8 mouse cellular contexts compared by ENCODE assay signal in genomic region chr11:19008610-19009384, GRCm38 (mm10). TPM values are rescaled to one million over a fixed set of nuclear protein-coding genes. Genes with fewer than 3 reads are reported as not detected.
A peak's percentile ranks its signal among the peaks of the same experiment; 100 is the strongest.
DNase-seq lines count a peak whose midpoint lies in the region; ATAC-seq lines count a peak whose summit lies in the region.
"Had no signal": no experiment of that assay in that cellular context is flagged by ENCODE, and none has a peak within 500 bp of the region (broad histone marks: within the 10 kb centered on the region; RNA-seq: fewer than 3 reads in every experiment).

No protein-coding gene starts in this region.

- no peak for ATAC-seq in kidney, embryonic 14.5 days (ENCODE audit: low FRiP score, low TSS enrichment)
- ATAC-seq in embryonic facial prominence, embryonic 14.5 days (ENCODE audit: low read depth) = peak; percentile 19; the same call in 1 of the 2 replicates
- ATAC-seq in hindbrain, embryonic 14.5 days (ENCODE audit: low FRiP score) = no peak
- peak; percentile 5; the same call in 1 of the 2 replicates for ATAC-seq in neural tube, embryonic 14.5 days (ENCODE audit: low read depth)

- peak overlapping the region; percentile 73 for H3K4me3 ChIP-seq in kidney, embryonic 14.5 days (ENCODE audit: low read length)
- H3K4me3 ChIP-seq in embryonic facial prominence, embryonic 14.5 days (ENCODE audit: low read depth, low read length) = peak overlapping the region; percentile 29
- peak overlapping the region; percentile 74 for H3K4me3 ChIP-seq in hindbrain, embryonic 14.5 days (replicated peaks; ENCODE audit: low read length)
- peak overlapping the region; percentile 75 for H3K4me3 ChIP-seq in neural tube, embryonic 14.5 days (ENCODE audit: low read depth, low read length)
- H3K4me3 ChIP-seq: erythroblast, embryonic 14.5 days had no signal

- no peaks in the 10 kb centered on the region for H3K9me3 ChIP-seq in kidney, embryonic 14.5 days (ENCODE audit: control insufficient read depth, low read length)
- no peaks in the 10 kb centered on the region for H3K9me3 ChIP-seq in embryonic facial prominence, embryonic 14.5 days (ENCODE audit: control insufficient read depth, low read length)
- H3K9me3 ChIP-seq in hindbrain, embryonic 14.5 days (ENCODE audit: control insufficient read depth, low read length) = no peaks in the 10 kb centered on the region
- H3K9me3 ChIP-seq in neural tube, embryonic 14.5 days (ENCODE audit: control insufficient read depth, low read length) = no peaks in the 10 kb centered on the region

- DNase-seq in kidney, adult 9 months = no peak
- peak; percentile 23 for DNase-seq in embryonic facial prominence, embryonic 14.5 days (ENCODE audit: low spot score)
- peak; percentile 55 for DNase-seq in hindbrain, embryonic 14.5 days (ENCODE audit: low spot score)
- no peak for DNase-seq in gastrocnemius, postnatal 14 days
- DNase-seq in layer of hippocampus, adult 8-10 months (ENCODE audit: low spot score in 2 of 2) = no peak

- peak overlapping the region; percentile 60 for H3K4me2 ChIP-seq in kidney, embryonic 14.5 days (replicated peaks; ENCODE audit: low read depth, low read length)
- peak overlapping the region; percentile 90 for H3K4me2 ChIP-seq in embryonic facial prominence, embryonic 14.5 days (ENCODE audit: low read depth, low read length)
- peak overlapping the region; percentile 93 for H3K4me2 ChIP-seq in hindbrain, embryonic 14.5 days (replicated peaks)
- H3K4me2 ChIP-seq in neural tube, embryonic 14.5 days (ENCODE audit: low read depth, low read length) = peak overlapping the region; percentile 96

- H3K4me1 ChIP-seq in kidney, embryonic 14.5 days (ENCODE audit: control insufficient read depth, insufficient read depth, low read length) = peaks cover 27% of the 10 kb centered on the region; the same call in 1 of the 2 replicates
- peaks cover 8% of the 10 kb centered on the region for H3K4me1 ChIP-seq in embryonic facial prominence, embryonic 14.5 days (ENCODE audit: control insufficient read depth, insufficient read depth, low read length)
- peaks cover 47% of the 10 kb centered on the region for H3K4me1 ChIP-seq in hindbrain, embryonic 14.5 days (replicated peaks; ENCODE audit: control insufficient read depth, insufficient read depth, low read length)
- H3K4me1 ChIP-seq in neural tube, embryonic 14.5 days (ENCODE audit: control insufficient read depth, insufficient read depth, low read length) = peaks cover 44% of the 10 kb centered on the region

- peak overlapping the region; percentile 53; the same call in 1 of the 2 replicates for H3K27ac ChIP-seq in kidney, embryonic 14.5 days (ENCODE audit: low read depth, low read length)
- H3K27ac ChIP-seq in embryonic facial prominence, embryonic 14.5 days (replicated peaks; ENCODE audit: low read depth, low read length) = peak overlapping the region; percentile 55
- peak overlapping the region; percentile 99 for H3K27ac ChIP-seq in hindbrain, embryonic 14.5 days
- peak overlapping the region; percentile 85 for H3K27ac ChIP-seq in neural tube, embryonic 14.5 days (ENCODE audit: low read depth, low read length)

- intact Hi-C loops in gastrocnemius, postnatal 14 days (cut with DNase I; ENCODE audit: low total_unique reads) = no loop called here

- H3K36me3 ChIP-seq in kidney, embryonic 14.5 days (ENCODE audit: control insufficient read depth, insufficient read depth, low read length) = peaks cover 18% of the 10 kb centered on the region; the same call in 1 of the 2 replicates
- peaks cover 29% of the 10 kb centered on the region for H3K36me3 ChIP-seq in embryonic facial prominence, embryonic 14.5 days (ENCODE audit: control insufficient read depth, insufficient read depth, low read length)
- H3K36me3 ChIP-seq in hindbrain, embryonic 14.5 days (replicated peaks; ENCODE audit: control insufficient read depth, insufficient read depth) = peaks cover 50% of the 10 kb centered on the region
- H3K36me3 ChIP-seq in neural tube, embryonic 14.5 days (ENCODE audit: control insufficient read depth, insufficient read depth, low read length) = peaks cover 10% of the 10 kb centered on the region; the same call in 1 of the 2 replicates

- WGBS in kidney, embryonic 14.5 days = 30% methylated on average over 13 of the region's 13 CpGs
- WGBS in embryonic facial prominence, embryonic 14.5 days = 45% methylated on average over 13 of the region's 13 CpGs
- WGBS in hindbrain, embryonic 14.5 days = 16% methylated on average over 13 of the region's 13 CpGs
- 18% methylated on average over 13 of the region's 13 CpGs for WGBS in neural tube, embryonic 14.5 days

- no peaks in the 10 kb centered on the region for H3K27me3 ChIP-seq in kidney, embryonic 14.5 days (ENCODE audit: control insufficient read depth, insufficient read depth, low read length)
- H3K27me3 ChIP-seq in embryonic facial prominence, embryonic 14.5 days (replicated peaks; ENCODE audit: control insufficient read depth, insufficient read depth, low read length) = peaks cover 44% of the 10 kb centered on the region
- H3K27me3 ChIP-seq in hindbrain, embryonic 14.5 days (ENCODE audit: control insufficient read depth, insufficient read depth, low read length) = no peaks in the 10 kb centered on the region
- no peaks in the 10 kb centered on the region for H3K27me3 ChIP-seq in neural tube, embryonic 14.5 days (ENCODE audit: control insufficient read depth, insufficient read depth, low read length)

- H3K9ac ChIP-seq in kidney, embryonic 14.5 days (ENCODE audit: low read depth, low read length) = peak overlapping the region; percentile 65; the same call in 1 of the 2 replicates
- H3K9ac ChIP-seq in embryonic facial prominence, embryonic 14.5 days (ENCODE audit: low read depth, low read length) = peak overlapping the region; percentile 98
- H3K9ac ChIP-seq in hindbrain, embryonic 14.5 days = peak overlapping the region; percentile 100
- H3K9ac ChIP-seq in neural tube, embryonic 14.5 days (replicated peaks; ENCODE audit: low read depth, low read length) = peak overlapping the region; percentile 56

RNA-seq across cellular contexts. Expression of gene Meis1, which starts 10.0 kb away (rescaled TPM):
- 54.6 and 109 TPM in 2 replicates for polyA plus RNA-seq in kidney, embryonic 14.5 days (2014; fragmentation: Nextera tagmentation; extraction: Ambion mirVana)
- 46.3 and 51.5 TPM in 2 replicates for polyA plus RNA-seq in embryonic facial prominence, embryonic 14.5 days (2014; fragmentation: Nextera tagmentation; extraction: Ambion mirVana)
- polyA plus RNA-seq in hindbrain, embryonic 14.5 days (2014; fragmentation: Nextera tagmentation; extraction: Ambion mirVana) = 171 and 178 TPM in 2 replicates
- 170 and 186 TPM in 2 replicates for polyA plus RNA-seq in neural tube, embryonic 14.5 days (2014; fragmentation: Nextera tagmentation; extraction: Ambion mirVana)
- 1 to 10 TPM; 4.1 to 4.5 TPM for total RNA-seq in gastrocnemius, postnatal 14 days (2021)
- total RNA-seq in layer of hippocampus, adult 8-10 months (2022) = 1 to 10 TPM; 2.2 to 3.0 (median 2.6) TPM

Comparison
In these comparisons a context has a peak if more than half of its experiments do, and no peak if none do; other contexts are left out.
1. ATAC-seq: peak in embryonic facial prominence, embryonic 14.5 days (single experiment) and neural tube, embryonic 14.5 days (single experiment); none in kidney, embryonic 14.5 days (single experiment) and hindbrain, embryonic 14.5 days (single experiment).
2. DNase-seq: peak in embryonic facial prominence, embryonic 14.5 days (single experiment) and hindbrain, embryonic 14.5 days (single experiment); none in kidney, adult 9 months (single experiment), gastrocnemius, postnatal 14 days (single experiment) and layer of hippocampus, adult 8-10 months (0 of 2).
3. Peak in every context shown above with its lines, with median percentiles within 50 percentile points of each other: H3K27ac ChIP-seq, H3K4me2 ChIP-seq, H3K4me3 ChIP-seq and H3K9ac ChIP-seq.